ENCODE assay signal across 19 mouse cellular contexts in the genomic region with DNA sequence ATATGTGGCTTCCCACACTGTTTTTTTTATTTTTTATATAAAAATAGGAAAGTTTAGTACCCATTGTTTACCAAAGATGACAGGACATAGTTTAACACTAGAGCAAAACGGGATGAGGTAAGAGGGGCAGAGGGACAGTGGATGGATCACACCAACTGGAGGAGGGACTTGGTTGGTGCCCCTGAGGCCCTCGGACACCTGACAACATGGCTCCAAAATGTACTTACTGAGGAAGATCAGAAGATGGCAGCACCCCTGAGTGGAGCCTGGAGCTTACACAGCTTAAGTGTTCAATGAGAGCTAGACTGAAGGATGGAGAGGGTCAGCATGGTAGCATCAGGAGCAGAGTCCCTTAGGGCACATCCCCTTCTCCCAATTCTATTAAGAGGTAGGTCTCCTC. TPM values are rescaled to one million over a fixed set of nuclear protein-coding genes. Genes with fewer than 3 reads are reported as not detected.
DNase-seq lines count a peak whose midpoint lies in the region; ATAC-seq and TF ChIP-seq lines count a peak whose summit lies in the region.
"Had no signal": no experiment of that assay in that cellular context is flagged by ENCODE, and none has a peak within 500 bp of the region (broad histone marks: within the 10 kb centered on the region; RNA-seq: fewer than 3 reads in every experiment).

No protein-coding gene starts in this region.

- no peaks in the 10 kb centered on the region for H3K36me3 ChIP-seq in liver, embryonic 14.5 days (replicated peaks; ENCODE audit: control insufficient read depth, insufficient read depth, low read depth)
- no peaks in the 10 kb centered on the region for H3K36me3 ChIP-seq in liver, embryonic 11.5 days (ENCODE audit: control insufficient read depth, insufficient read depth, low read length)
- H3K36me3 ChIP-seq in neural tube, embryonic 12.5 days: no peaks in the 10 kb centered on the region
- H3K36me3 ChIP-seq in neural tube, embryonic 15.5 days: no peaks in the 10 kb centered on the region
- H3K36me3 ChIP-seq in kidney, embryonic 14.5 days (ENCODE audit: control insufficient read depth, insufficient read depth, low read length): no peaks in the 10 kb centered on the region
- H3K36me3 ChIP-seq: forebrain, embryonic 15.5 days; G1E; heart, embryonic 10.5 days; intestine, embryonic 15.5 days had no signal

- no peak overlapping the region for H3K4me2 ChIP-seq in liver, embryonic 14.5 days (ENCODE audit: low read depth)
- no peak overlapping the region for H3K4me2 ChIP-seq in liver, embryonic 11.5 days
- H3K4me2 ChIP-seq in neural tube, embryonic 12.5 days (replicated peaks): no peak overlapping the region
- H3K4me2 ChIP-seq in neural tube, embryonic 15.5 days: no peak overlapping the region
- H3K4me2 ChIP-seq in kidney, embryonic 14.5 days (replicated peaks; ENCODE audit: low read depth, low read length): no peak overlapping the region
- H3K4me2 ChIP-seq: forebrain, embryonic 15.5 days; hindbrain, embryonic 14.5 days; intestine, embryonic 15.5 days had no signal

- H3K27ac ChIP-seq in liver, embryonic 14.5 days: no peak overlapping the region
- H3K27ac ChIP-seq in liver, embryonic 11.5 days (ENCODE audit: low read depth, low read length): no peak overlapping the region
- no peak overlapping the region for H3K27ac ChIP-seq in neural tube, embryonic 12.5 days
- no peak overlapping the region for H3K27ac ChIP-seq in neural tube, embryonic 15.5 days (replicated peaks)
- no peak overlapping the region for H3K27ac ChIP-seq in kidney, embryonic 14.5 days (ENCODE audit: low read depth, low read length)
- H3K27ac ChIP-seq: forebrain, embryonic 15.5 days; heart, embryonic 10.5 days; hindbrain, embryonic 14.5 days; intestine, embryonic 15.5 days had no signal

- WGBS in liver, embryonic 14.5 days (ENCODE audit: insufficient replicate concordance): 77% methylated on average over 2 of the region's 2 CpGs
- WGBS in liver, embryonic 11.5 days: 83% methylated on average over 2 of the region's 2 CpGs
- WGBS in neural tube, embryonic 12.5 days: 90% methylated on average over 2 of the region's 2 CpGs
- 92% methylated on average over 2 of the region's 2 CpGs for WGBS in neural tube, embryonic 15.5 days
- WGBS in kidney, embryonic 14.5 days: 87% methylated on average over 2 of the region's 2 CpGs

- no peaks in the 10 kb centered on the region for H3K9me3 ChIP-seq in liver, embryonic 14.5 days (ENCODE audit: control insufficient read depth, low read length)
- no peaks in the 10 kb centered on the region; the same call in 1 of the 2 replicates for H3K9me3 ChIP-seq in liver, embryonic 11.5 days (ENCODE audit: control insufficient read depth, low read length)
- no peaks in the 10 kb centered on the region for H3K9me3 ChIP-seq in neural tube, embryonic 12.5 days
- H3K9me3 ChIP-seq in neural tube, embryonic 15.5 days (replicated peaks): no peaks in the 10 kb centered on the region
- no peaks in the 10 kb centered on the region for H3K9me3 ChIP-seq in kidney, embryonic 14.5 days (ENCODE audit: control insufficient read depth, low read length)
- H3K9me3 ChIP-seq: forebrain, embryonic 15.5 days; heart, embryonic 10.5 days; intestine, embryonic 15.5 days had no signal

- H3K4me3 ChIP-seq in liver, embryonic 14.5 days (ENCODE audit: insufficient read depth in 1 of 2, low read depth in 2 of 2, low read length in 2 of 2): no peak overlapping the region
- no peak overlapping the region for H3K4me3 ChIP-seq in liver, embryonic 11.5 days (ENCODE audit: low read depth, low read length)
- no peak overlapping the region for H3K4me3 ChIP-seq in neural tube, embryonic 12.5 days
- no peak overlapping the region for H3K4me3 ChIP-seq in neural tube, embryonic 15.5 days (replicated peaks)
- H3K4me3 ChIP-seq in kidney, embryonic 14.5 days (ENCODE audit: low read length): no peak overlapping the region
- H3K4me3 ChIP-seq: forebrain, embryonic 15.5 days; heart, embryonic 10.5 days; intestine, embryonic 15.5 days had no signal

- 0 out of 4 replicates have a peak, but pooled peaks cover 0 to 3% of the 10 kb centered on the region in 2 experiments for H3K4me1 ChIP-seq in liver, embryonic 14.5 days (replicated peaks; ENCODE audit: control insufficient read depth in 2 of 2, insufficient read depth in 2 of 2, low read length in 1 of 2)
- H3K4me1 ChIP-seq in liver, embryonic 11.5 days (replicated peaks; ENCODE audit: control insufficient read depth, insufficient read depth, low read length): no peaks in the 10 kb centered on the region
- no peaks in the 10 kb centered on the region for H3K4me1 ChIP-seq in neural tube, embryonic 12.5 days
- H3K4me1 ChIP-seq in neural tube, embryonic 15.5 days: no peaks in the 10 kb centered on the region
- H3K4me1 ChIP-seq in kidney, embryonic 14.5 days (ENCODE audit: control insufficient read depth, insufficient read depth, low read length): no peaks in the 10 kb centered on the region
- H3K4me1 ChIP-seq: forebrain, embryonic 15.5 days; intestine, embryonic 15.5 days had no signal

- no peak for ATAC-seq in liver, embryonic 14.5 days (ENCODE audit: insufficient read depth)
- no peak for ATAC-seq in liver, embryonic 11.5 days (replicated peaks; ENCODE audit: low FRiP score)
- 0 out of 2 replicates have a peak, but pooled peaks have one; percentile 37 for ATAC-seq in neural tube, embryonic 12.5 days (ENCODE audit: low FRiP score, low read depth)
- no peak for ATAC-seq in neural tube, embryonic 15.5 days (ENCODE audit: low FRiP score)
- ATAC-seq in kidney, embryonic 14.5 days (ENCODE audit: low FRiP score, low TSS enrichment): no peak
- ATAC-seq: forebrain, embryonic 15.5 days; intestine, embryonic 15.5 days had no signal

- TF ChIP-seq CTCF in liver, embryonic 14.5 days (IDR thresholded peaks at IDR 0.05; ENCODE audit: low read depth): 0 out of 2 replicates have a peak, but pooled peaks have one; percentile 8

- no peaks in the 10 kb centered on the region for H3K27me3 ChIP-seq in liver, embryonic 14.5 days (ENCODE audit: control insufficient read depth, insufficient read depth, low read length)
- no peaks in the 10 kb centered on the region for H3K27me3 ChIP-seq in liver, embryonic 11.5 days (replicated peaks; ENCODE audit: control insufficient read depth, insufficient read depth, low read length)
- no peaks in the 10 kb centered on the region for H3K27me3 ChIP-seq in neural tube, embryonic 12.5 days (replicated peaks)
- H3K27me3 ChIP-seq in neural tube, embryonic 15.5 days (replicated peaks): no peaks in the 10 kb centered on the region
- H3K27me3 ChIP-seq in kidney, embryonic 14.5 days (ENCODE audit: control insufficient read depth, insufficient read depth, low read length): no peaks in the 10 kb centered on the region
- H3K27me3 ChIP-seq: forebrain, embryonic 15.5 days; intestine, embryonic 15.5 days had no signal

- no peak for DNase-seq in liver, embryonic 14.5 days (ENCODE audit: low read depth in 3 of 3, low spot score in 3 of 3)
- no peak for DNase-seq in liver, embryonic 11.5 days (ENCODE audit: low spot score)
- DNase-seq in ZHBTc4 (ENCODE audit: low read depth, low spot score): peak; percentile 16
- no peak for DNase-seq in heart, adult 18-20 months
- DNase-seq: adrenal gland, adult 2 months; adrenal gland, postnatal 25 days; cerebellum, adult 18-20 months; cerebellum, adult 9-11 months; gastrocnemius, postnatal 36 days; heart, postnatal 10 days; heart, postnatal 4 days had no signal

- H3K9ac ChIP-seq in liver, embryonic 14.5 days (replicated peaks): no peak overlapping the region
- no peak overlapping the region for H3K9ac ChIP-seq in liver, embryonic 11.5 days (ENCODE audit: low read depth, low read length)
- H3K9ac ChIP-seq in neural tube, embryonic 12.5 days: no peak overlapping the region
- H3K9ac ChIP-seq in neural tube, embryonic 15.5 days (replicated peaks): no peak overlapping the region
- no peak overlapping the region for H3K9ac ChIP-seq in kidney, embryonic 14.5 days (ENCODE audit: low read depth, low read length)
- H3K9ac ChIP-seq: forebrain, embryonic 15.5 days; hindbrain, embryonic 14.5 days; intestine, embryonic 15.5 days had no signal

- no peak for TF ChIP-seq EP300 in liver, embryonic 14.5 days (IDR thresholded peaks at IDR 0.05; ENCODE audit: low read depth)

RNA-seq across cellular contexts. Expression of a gene that starts 27.0 kb away (rescaled TPM):
- polyA plus RNA-seq in liver, embryonic 14.5 days (2012; rRNA removed): 18.6 and 30.9 TPM in 2 replicates
- polyA plus RNA-seq in liver, embryonic 14.5 days (2014; fragmentation: Nextera tagmentation; extraction: Ambion mirVana): 89.1 and 90.4 TPM in 2 replicates
- 144 and 148 TPM in 2 replicates for polyA plus RNA-seq in liver, embryonic 11.5 days (2014; fragmentation: Nextera tagmentation; extraction: Ambion mirVana)
- polyA plus RNA-seq in neural tube, embryonic 12.5 days (2016; fragmentation: Nextera tagmentation; extraction: Ambion mirVana): 59.6 and 61.8 TPM in 2 replicates
- polyA plus RNA-seq in neural tube, embryonic 15.5 days (2015; fragmentation: Nextera tagmentation; extraction: Ambion mirVana): 49.6 and 63.2 TPM in 2 replicates
- 10 to 100 TPM; 28.5 to 47.2 TPM for total RNA-seq in heart, adult 18-20 months (2021)
- 142 and 148 TPM in 2 replicates for polyA plus RNA-seq in kidney, embryonic 14.5 days (2014; fragmentation: Nextera tagmentation; extraction: Ambion mirVana)

RNA-seq across cellular contexts. Expression of a gene that starts 46.2 kb away (rescaled TPM):
- 35.9 and 36.6 TPM in 2 replicates for polyA plus RNA-seq in liver, embryonic 14.5 days (2012; rRNA removed)
- polyA plus RNA-seq in liver, embryonic 14.5 days (2014; fragmentation: Nextera tagmentation; extraction: Ambion mirVana): 75.4 and 86.0 TPM in 2 replicates
- polyA plus RNA-seq in liver, embryonic 11.5 days (2014; fragmentation: Nextera tagmentation; extraction: Ambion mirVana): 137 and 153 TPM in 2 replicates
- polyA plus RNA-seq in neural tube, embryonic 12.5 days (2016; fragmentation: Nextera tagmentation; extraction: Ambion mirVana): 66.6 and 67.3 TPM in 2 replicates
- 58.4 and 62.0 TPM in 2 replicates for polyA plus RNA-seq in neural tube, embryonic 15.5 days (2015; fragmentation: Nextera tagmentation; extraction: Ambion mirVana)
- 10 to 100 TPM; 14.4 to 14.7 TPM for total RNA-seq in heart, adult 18-20 months (2021)
- 62.6 and 82.4 TPM in 2 replicates for polyA plus RNA-seq in kidney, embryonic 14.5 days (2014; fragmentation: Nextera tagmentation; extraction: Ambion mirVana)

RNA-seq across cellular contexts. Expression of a gene that starts 49.8 kb away (rescaled TPM):
- 11.0 and 17.3 TPM in 2 replicates for polyA plus RNA-seq in liver, embryonic 14.5 days (2012; rRNA removed)
- 19.2 and 21.7 TPM in 2 replicates for polyA plus RNA-seq in liver, embryonic 14.5 days (2014; fragmentation: Nextera tagmentation; extraction: Ambion mirVana)
- 31.4 and 32.0 TPM in 2 replicates for polyA plus RNA-seq in liver, embryonic 11.5 days (2014; fragmentation: Nextera tagmentation; extraction: Ambion mirVana)
- polyA plus RNA-seq in neural tube, embryonic 12.5 days (2016; fragmentation: Nextera tagmentation; extraction: Ambion mirVana): 17.2 and 17.7 TPM in 2 replicates
- 24.6 and 26.3 TPM in 2 replicates for polyA plus RNA-seq in neural tube, embryonic 15.5 days (2015; fragmentation: Nextera tagmentation; extraction: Ambion mirVana)
- total RNA-seq in heart, adult 18-20 months (2021): 10 to 100 TPM; 55.3 to 63.9 TPM
- polyA plus RNA-seq in kidney, embryonic 14.5 days (2014; fragmentation: Nextera tagmentation; extraction: Ambion mirVana): 32.1 and 50.8 TPM in 2 replicates
